Mouse (Mus musculus) left cerebral cortex, adult 11 months (tissue): ENCODE data around the gene L3mbtl3.

Source experiments
- DNase-seq: peaks from one replicate; pipeline ENCODE4 v3.0.0; 2022; ENCODE audit warnings: low spot score

L3mbtl3 gene

GRCm38 (mm10) chr10:26375790-26376545 is at the start of gene L3mbtl3:
Gene L3mbtl3, minus strand, starts transcription at chr10:26375971.
- DNase-seq, result peak; percentile 69

- no peak for DNase-seq
Observed at GRCm38 (mm10) chr10:26421168-26421567, 45.4 kb upstream of the L3mbtl3 start.

- no peak for DNase-seq
Observed at GRCm38 (mm10) chr10:26388656-26389055, 12.9 kb upstream of the L3mbtl3 start.

GRCm38 (mm10) chr10:26377332-26377602 is 1.5 kb upstream of the L3mbtl3 start:
- no peak for DNase-seq

- no peak for DNase-seq
Observed at GRCm38 (mm10) chr10:26376546-26377331, 968 bp upstream of the L3mbtl3 start.

- no peak for DNase-seq
Observed at GRCm38 (mm10) chr10:26375351-26375751, 420 bp downstream of the L3mbtl3 start.

- no peak for DNase-seq
Observed at GRCm38 (mm10) chr10:26374436-26375311, 1.1 kb downstream of the L3mbtl3 start.

- no peak for DNase-seq
Observed at GRCm38 (mm10) chr10:26373951-26374435, 1.8 kb downstream of the L3mbtl3 start.

GRCm38 (mm10) chr10:26372940-26373931 is 2.5 kb downstream of the L3mbtl3 start:
- peak; percentile 76 for DNase-seq

GRCm38 (mm10) chr10:26371416-26371815 is 4.4 kb downstream of the L3mbtl3 start:
- DNase-seq, result no peak

GRCm38 (mm10) chr10:26364942-26365341 is 10.8 kb downstream of the L3mbtl3 start:
- DNase-seq, result no peak

GRCm38 (mm10) chr10:26364326-26364856 is 11.4 kb downstream of the L3mbtl3 start:
- DNase-seq, result no peak

GRCm38 (mm10) chr10:26363605-26364004 is 12.2 kb downstream of the L3mbtl3 start:
- no peak for DNase-seq

GRCm38 (mm10) chr10:26358798-26359197 is 17.0 kb downstream of the L3mbtl3 start:
- DNase-seq, result no peak

- DNase-seq, result no peak
Observed at GRCm38 (mm10) chr10:26358231-26358630, 17.5 kb downstream of the L3mbtl3 start.

- DNase-seq, result no peak
Observed at GRCm38 (mm10) chr10:26353781-26354180, 22.0 kb downstream of the L3mbtl3 start.

GRCm38 (mm10) chr10:26351129-26351738 is 24.5 kb downstream of the L3mbtl3 start:
- no peak for DNase-seq

GRCm38 (mm10) chr10:26350153-26350552 is 25.6 kb downstream of the L3mbtl3 start:
- DNase-seq, result no peak

- no peak for DNase-seq
Observed at GRCm38 (mm10) chr10:26347614-26348013, 28.2 kb downstream of the L3mbtl3 start.

GRCm38 (mm10) chr10:26345879-26346278 is 29.9 kb downstream of the L3mbtl3 start:
- no peak for DNase-seq
